Mouse (Mus musculus): ENCODE measurements around the gene Cdk7. TPM values are rescaled to one million over a fixed set of nuclear protein-coding genes. Genes with fewer than 3 reads are reported as not detected.

Cdk7 gene
- total and polyA plus RNA-seq, 3 experiments, result 29.4 to 56.9 (median 47.8) TPM

- H3K4me3 ChIP-seq (replicated peaks in 1 of 3; ENCODE audit: low read depth in 2 of 3, low read length in 2 of 3, poor library complexity in 1 of 3), result peak overlapping the region; percentile 50 to 86 (median 81)
- in situ Hi-C loops (cut with MboI; ENCODE audit: low pct_ligation_motif_present, low pct_unique_long_range_greater_than_20kb, low sequenced_read_pairs) (no loop called here), dilution Hi-C loops (cut with MboI; ENCODE audit: extremely low pct_ligation_motif_present, extremely low pct_unique_long_range_greater_than_20kb, low sequenced_read_pairs) (no loop called here)
- no peaks in the 10 kb centered on the region for H3K27me3 ChIP-seq (replicated peaks)
- H3K4me2 ChIP-seq (ENCODE audit: insufficient read depth, low read depth, poor library complexity, severe bottlenecking), result peak overlapping the region; percentile 60; the same call in 1 of the 2 replicates
- TF ChIP-seq CHD2 (IDR thresholded peaks at IDR 0.05; ENCODE audit: low read length), result no peak
- 0 out of 2 replicates have a peak, but pooled peaks have one; percentile 26 for TF ChIP-seq SIN3A (IDR thresholded peaks at IDR 0.05; ENCODE audit: low read length)
- peaks cover 0 to 23% of the 10 kb centered on the region in 2 experiments; a peak in 2 of 4 replicates for H3K4me1 ChIP-seq (ENCODE audit: control insufficient read depth in 1 of 2, insufficient read depth in 2 of 2)
- H3K9ac ChIP-seq (ENCODE audit: insufficient read depth, low read depth), result peak overlapping the region; percentile 14; the same call in 1 of the 2 replicates
- peak overlapping the region; percentile 7; the same call in 1 of the 2 replicates for H3K27ac ChIP-seq (ENCODE audit: insufficient read depth, low read depth)
- H3K9me3 ChIP-seq (replicated peaks; ENCODE audit: low read length), result no peaks in the 10 kb centered on the region
- H3K79me2 ChIP-seq (replicated peaks; ENCODE audit: control insufficient read depth, extremely low read depth, insufficient read depth, poor library complexity, severe bottlenecking), result peaks cover 12% of the 10 kb centered on the region
- no peak for DNase-seq (ENCODE audit: extremely low read depth)
- peaks cover 28 to 58% of the 10 kb centered on the region in 2 experiments for H3K36me3 ChIP-seq (replicated peaks in 1 of 2; ENCODE audit: control insufficient read depth in 1 of 2, insufficient read depth in 1 of 2, low read length in 1 of 2)
Measured at GRCm38 (mm10) chr13:100776056-100776419, 45.3 kb upstream of the Cdk7 start.

DNA sequence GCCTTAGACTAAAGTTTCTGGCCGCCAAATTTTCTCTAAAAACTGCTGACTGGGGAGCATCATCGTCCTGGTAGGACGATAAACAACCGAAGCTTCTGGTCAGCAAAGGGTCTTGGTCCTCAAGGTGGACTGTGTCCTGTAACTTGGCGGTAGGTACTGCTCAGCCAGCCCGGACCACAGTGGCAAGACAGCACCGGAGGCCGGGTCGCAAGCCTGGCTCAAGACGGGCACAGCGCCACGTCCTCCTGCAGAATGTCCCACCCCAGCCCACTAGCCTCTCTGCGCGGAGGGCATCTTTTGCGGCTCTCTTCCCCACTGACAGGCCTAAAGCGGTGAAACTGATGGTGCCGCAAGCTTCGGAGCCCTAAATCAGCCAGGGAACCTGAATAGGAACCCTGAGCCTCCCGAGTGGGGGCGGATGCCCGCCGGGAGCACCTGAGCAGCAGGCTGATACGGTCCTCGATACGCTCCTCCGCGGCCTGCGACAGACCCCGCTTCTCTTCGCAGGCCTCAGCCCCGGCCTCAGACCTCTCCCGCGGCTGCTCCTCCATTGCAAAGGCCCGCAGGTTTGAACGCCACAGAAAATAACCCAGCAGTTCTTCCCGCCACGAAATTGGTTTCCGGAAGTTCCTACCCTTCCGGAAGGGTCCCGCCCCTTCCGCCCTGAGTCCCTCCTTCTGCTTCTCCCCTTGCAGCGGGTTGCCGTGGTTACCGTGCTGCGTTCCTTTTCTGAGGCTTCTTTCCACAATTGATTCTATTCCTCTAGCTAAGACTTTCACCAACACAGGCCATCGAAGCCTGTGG lies 44.7 kb upstream of the Cdk7 start, which contains the start of gene Cenph:
Gene Cenph (minus strand): TSS at position 648 of the 804 bp plus-strand sequence.
- TF ChIP-seq MAX (IDR thresholded peaks at IDR 0.05; ENCODE audit: low read length) (0 out of 2 replicates have a peak, but pooled peaks have one; percentile 23), ETS1 (conservative IDR thresholded peaks at IDR 0.05; ENCODE audit: low read depth, low read length) (no peak), HCFC1 (IDR thresholded peaks at IDR 0.05; ENCODE audit: low read depth, low read length) (peak; percentile 83), KAT2A (IDR thresholded peaks at IDR 0.05; ENCODE audit: insufficient replicate concordance, low read length) (peak; percentile 62; the same call in 1 of the 2 replicates), MXI1 (IDR thresholded peaks at IDR 0.05; ENCODE audit: low read depth, low read length) (peak; percentile 91; the same call in 1 of the 2 replicates), UBTF (IDR thresholded peaks at IDR 0.05; ENCODE audit: low read depth, low read length) (no peak), JUN (IDR thresholded peaks at IDR 0.05; ENCODE audit: insufficient read depth, low read depth, low read length) (no peak), SIN3A (IDR thresholded peaks at IDR 0.05; ENCODE audit: low read length) (peak; percentile 98), ZMIZ1 (IDR thresholded peaks at IDR 0.05; ENCODE audit: low read depth, low read length) (peak; percentile 53; the same call in 1 of the 2 replicates), NELFE (IDR thresholded peaks at IDR 0.05; ENCODE audit: low read depth, low read length) (peak; percentile 71), ELF1 (IDR thresholded peaks at IDR 0.05; ENCODE audit: low read depth, low read length) (peak; percentile 92), E2F4 (IDR thresholded peaks at IDR 0.05; ENCODE audit: insufficient replicate concordance, low read depth, low read length) (peak; percentile 99), IRF4 (IDR thresholded peaks at IDR 0.05; ENCODE audit: low read depth, low read length) (peak; percentile 38; the same call in 1 of the 2 replicates), TCF12 (IDR thresholded peaks at IDR 0.05; ENCODE audit: low read depth, low read length) (peak; percentile 52; the same call in 1 of the 2 replicates), POLR2A (IDR thresholded peaks at IDR 0.05; ENCODE audit: low read depth, low read length) (peak; percentile 71)
- in situ Hi-C loops (cut with MboI; ENCODE audit: low pct_ligation_motif_present, low pct_unique_long_range_greater_than_20kb, low sequenced_read_pairs), result no loop called here

More for the DNA sequence above, 44.7 kb upstream of the Cdk7 start, which contains the start of gene Cenph:
- Histone ChIP-seq H3K79me2 (replicated peaks; ENCODE audit: control insufficient read depth, extremely low read depth, insufficient read depth, poor library complexity, severe bottlenecking) (peaks cover 12% of the 10 kb centered on the region), H3K27ac (ENCODE audit: insufficient read depth, low read depth) (peak within 1 kb of the TSS; percentile 7; the same call in 1 of the 2 replicates), H3K27me3 (replicated peaks) (no peaks in the 10 kb centered on the region), H3K4me2 (ENCODE audit: insufficient read depth, low read depth, poor library complexity, severe bottlenecking) (peak within 1 kb of the TSS; percentile 62), H3K4me3 (replicated peaks in 1 of 3; ENCODE audit: low read depth in 2 of 3, low read length in 2 of 3, poor library complexity in 1 of 3) (peak within 1 kb of the TSS; percentile 81 to 86 (median 81)), H3K4me1 (ENCODE audit: control insufficient read depth in 1 of 2, insufficient read depth in 2 of 2) (peaks cover 0 to 23% of the 10 kb centered on the region in 2 experiments; a peak in 2 of 4 replicates), H3K9ac (ENCODE audit: insufficient read depth, low read depth) (peak within 1 kb of the TSS; percentile 56), H3K9me3 (replicated peaks; ENCODE audit: low read length) (no peaks in the 10 kb centered on the region), H3K36me3 (replicated peaks in 1 of 2; ENCODE audit: control insufficient read depth in 1 of 2, insufficient read depth in 1 of 2, low read length in 1 of 2) (peaks cover 28 to 59% of the 10 kb centered on the region in 2 experiments)
- peak; percentile 93 for DNase-seq (ENCODE audit: extremely low read depth)
- dilution Hi-C loops (cut with MboI; ENCODE audit: extremely low pct_ligation_motif_present, extremely low pct_unique_long_range_greater_than_20kb, low sequenced_read_pairs), result no loop called here

Measured in CH12.LX (cell line).